Mouse (Mus musculus): ENCODE data around the gene C130050O18Rik.

DNA sequence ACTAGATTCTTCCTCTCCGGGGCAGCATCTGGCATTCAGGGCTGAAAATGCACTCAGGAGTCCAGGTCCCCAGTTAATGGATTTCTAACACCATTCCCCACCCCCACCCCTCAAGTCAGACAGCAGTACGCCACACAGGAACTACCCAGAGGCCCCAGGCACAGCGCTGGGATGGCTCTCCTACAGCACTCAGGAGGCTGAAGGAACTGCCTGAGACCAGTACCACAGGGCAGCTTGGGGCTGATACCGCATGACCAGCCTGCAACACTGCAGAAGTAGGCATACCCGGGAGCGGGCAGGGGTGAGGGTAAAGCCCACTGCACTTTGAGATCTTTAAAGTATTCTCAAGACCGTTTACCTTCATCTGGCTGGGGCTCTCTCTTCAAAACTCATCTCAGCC is 398 bp downstream of the C130050O18Rik start:
- TF ChIP-seq CTCF (IDR thresholded peaks at IDR 0.05; ENCODE audit: low read depth, low read length) (no peak), POLR2AphosphoS5 (IDR thresholded peaks at IDR 0.05; ENCODE audit: insufficient replicate concordance, low read depth, low read length) (no peak), GATA1 (IDR thresholded peaks at IDR 0.05; ENCODE audit: borderline replicate concordance, low read length) (no peak)

All from G1E (cell line).